Mouse (Mus musculus): ENCODE data around the gene Rgl3. TPM values are rescaled to one million over a fixed set of nuclear protein-coding genes. Genes with fewer than 3 reads are reported as not detected.

Gene Rgl3
- total and polyA plus RNA-seq, 3 experiments, result not detected

GRCm38 (mm10) chr9:21960558-21961208, 28.6 kb downstream of the Rgl3 start:
- dilution Hi-C loops (cut with MboI; ENCODE audit: extremely low pct_ligation_motif_present, extremely low pct_unique_long_range_greater_than_20kb, low sequenced_read_pairs), result no loop called here
- in situ Hi-C loops (cut with MboI; ENCODE audit: low pct_ligation_motif_present, low pct_unique_long_range_greater_than_20kb, low sequenced_read_pairs), result loop anchor here (5.0 kb wide), 1 partner anchor 42 kb away; the partner anchor contains the start of genes Ccdc151 and Prkcsh
- H3K9ac ChIP-seq (ENCODE audit: insufficient read depth, low read depth), result no peak overlapping the region
- TF ChIP-seq MAZ (IDR thresholded peaks at IDR 0.05; ENCODE audit: low read depth, low read length) (no peak), CHD1 (IDR thresholded peaks at IDR 0.05; ENCODE audit: low read depth, low read length) (no peak), UBTF (IDR thresholded peaks at IDR 0.05; ENCODE audit: low read depth, low read length) (no peak), TBP (conservative IDR thresholded peaks at IDR 0.05; ENCODE audit: low read depth, low read length) (no peak)
- H3K27me3 ChIP-seq (replicated peaks), result peaks cover 42% of the 10 kb centered on the region
- 0 out of 2 replicates have a peak, but pooled peaks cover 3% of the 10 kb centered on the region for H3K79me2 ChIP-seq (replicated peaks; ENCODE audit: control insufficient read depth, extremely low read depth, insufficient read depth, poor library complexity, severe bottlenecking)
- DNase-seq (ENCODE audit: extremely low read depth), result no peak
- no peak overlapping the region for H3K4me3 ChIP-seq (replicated peaks in 1 of 3; ENCODE audit: low read depth in 2 of 3, low read length in 2 of 3, poor library complexity in 1 of 3)
- no peaks in the 10 kb centered on the region for H3K9me3 ChIP-seq (replicated peaks; ENCODE audit: low read length)
- no peak overlapping the region for H3K4me2 ChIP-seq (ENCODE audit: insufficient read depth, low read depth, poor library complexity, severe bottlenecking)
- H3K36me3 ChIP-seq (replicated peaks in 1 of 2; ENCODE audit: control insufficient read depth in 1 of 2, insufficient read depth in 1 of 2, low read length in 1 of 2), result peaks cover 3% of the 10 kb centered on the region in 2 experiments
- peaks cover 11 to 13% of the 10 kb centered on the region in 2 experiments for H3K4me1 ChIP-seq (ENCODE audit: control insufficient read depth in 1 of 2, insufficient read depth in 2 of 2)
- no peak overlapping the region for H3K27ac ChIP-seq (ENCODE audit: insufficient read depth, low read depth)

GRCm38 (mm10) chr9:21960135-21960534, 29.1 kb downstream of the Rgl3 start:
- H3K27ac ChIP-seq (ENCODE audit: insufficient read depth, low read depth), result no peak overlapping the region
- H3K4me1 ChIP-seq (ENCODE audit: control insufficient read depth in 1 of 2, insufficient read depth in 2 of 2), result peaks cover 11 to 13% of the 10 kb centered on the region in 2 experiments
- no peak for DNase-seq (ENCODE audit: extremely low read depth)
- H3K36me3 ChIP-seq (replicated peaks in 1 of 2; ENCODE audit: control insufficient read depth in 1 of 2, insufficient read depth in 1 of 2, low read length in 1 of 2), result peaks cover 3% of the 10 kb centered on the region in 2 experiments
- 0 out of 2 replicates have a peak, but pooled peaks cover 3% of the 10 kb centered on the region for H3K79me2 ChIP-seq (replicated peaks; ENCODE audit: control insufficient read depth, extremely low read depth, insufficient read depth, poor library complexity, severe bottlenecking)
- H3K4me3 ChIP-seq (replicated peaks in 1 of 3; ENCODE audit: low read depth in 2 of 3, low read length in 2 of 3, poor library complexity in 1 of 3), result no peak overlapping the region
- no peaks in the 10 kb centered on the region for H3K9me3 ChIP-seq (replicated peaks; ENCODE audit: low read length)
- dilution Hi-C loops (cut with MboI; ENCODE audit: extremely low pct_ligation_motif_present, extremely low pct_unique_long_range_greater_than_20kb, low sequenced_read_pairs), result no loop called here
- H3K4me2 ChIP-seq (ENCODE audit: insufficient read depth, low read depth, poor library complexity, severe bottlenecking), result no peak overlapping the region
- TF ChIP-seq MYC (IDR thresholded peaks at IDR 0.05; ENCODE audit: low read depth, low read length), result no peak
- H3K27me3 ChIP-seq (replicated peaks), result peaks cover 40% of the 10 kb centered on the region
- in situ Hi-C loops (cut with MboI; ENCODE audit: low pct_ligation_motif_present, low pct_unique_long_range_greater_than_20kb, low sequenced_read_pairs), result loop anchor here (5.0 kb wide), 1 partner anchor 42 kb away; the partner anchor contains the start of genes Ccdc151 and Prkcsh
- no peak overlapping the region for H3K9ac ChIP-seq (ENCODE audit: insufficient read depth, low read depth)

DNA sequence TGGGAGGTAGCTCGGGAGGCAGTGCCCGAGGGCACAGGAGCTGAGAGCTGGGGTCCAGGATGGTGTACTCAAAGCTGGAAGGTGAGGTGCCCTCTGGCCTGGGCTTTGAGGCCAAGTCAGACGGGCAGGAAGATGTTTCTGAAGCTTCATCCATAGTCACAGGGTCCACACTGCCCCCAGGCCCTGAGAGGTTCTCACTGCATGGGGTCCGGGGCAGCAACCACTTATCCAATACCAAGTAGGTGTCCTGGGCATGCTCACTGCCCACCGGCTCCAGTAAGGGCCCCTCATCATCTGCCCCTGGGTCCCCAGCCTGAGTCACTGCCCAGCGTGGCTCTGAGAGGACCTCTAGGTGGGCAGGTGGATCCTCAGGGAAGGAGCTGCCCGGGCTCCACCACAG, 30.0 kb downstream of the Rgl3 start:
- Histone ChIP-seq H3K36me3 (replicated peaks in 1 of 2; ENCODE audit: control insufficient read depth in 1 of 2, insufficient read depth in 1 of 2, low read length in 1 of 2) (peaks cover 3% of the 10 kb centered on the region in 2 experiments), H3K4me3 (replicated peaks in 1 of 3; ENCODE audit: low read depth in 2 of 3, low read length in 2 of 3, poor library complexity in 1 of 3) (no peak overlapping the region), H3K27me3 (replicated peaks) (peaks cover 40% of the 10 kb centered on the region), H3K27ac (ENCODE audit: insufficient read depth, low read depth) (no peak overlapping the region), H3K9me3 (replicated peaks; ENCODE audit: low read length) (no peaks in the 10 kb centered on the region), H3K9ac (ENCODE audit: insufficient read depth, low read depth) (no peak overlapping the region), H3K4me1 (ENCODE audit: control insufficient read depth in 1 of 2, insufficient read depth in 2 of 2) (peaks cover 11 to 17% of the 10 kb centered on the region in 2 experiments), H3K79me2 (replicated peaks; ENCODE audit: control insufficient read depth, extremely low read depth, insufficient read depth, poor library complexity, severe bottlenecking) (0 out of 2 replicates have a peak, but pooled peaks cover 3% of the 10 kb centered on the region), H3K4me2 (ENCODE audit: insufficient read depth, low read depth, poor library complexity, severe bottlenecking) (no peak overlapping the region)
- dilution Hi-C loops (cut with MboI; ENCODE audit: extremely low pct_ligation_motif_present, extremely low pct_unique_long_range_greater_than_20kb, low sequenced_read_pairs) (no loop called here), in situ Hi-C loops (cut with MboI; ENCODE audit: low pct_ligation_motif_present, low pct_unique_long_range_greater_than_20kb, low sequenced_read_pairs) (no loop called here)
- no peak for TF ChIP-seq ZNF384 (IDR thresholded peaks at IDR 0.05; ENCODE audit: low read depth, low read length)
- TF ChIP-seq CTCF (conservative IDR thresholded peaks at IDR 0.05 in 1 of 2, IDR thresholded peaks at IDR 0.05 in 1 of 2; ENCODE audit: low read depth in 2 of 2, low read length in 2 of 2), result no peak
- no peak for TF ChIP-seq RAD21 (IDR thresholded peaks at IDR 0.05; ENCODE audit: low read depth, low read length)
- no peak for TF ChIP-seq SIN3A (IDR thresholded peaks at IDR 0.05; ENCODE audit: low read length)
- no peak for TF ChIP-seq MAZ (IDR thresholded peaks at IDR 0.05; ENCODE audit: low read depth, low read length)
- no peak for TF ChIP-seq MAX (IDR thresholded peaks at IDR 0.05; ENCODE audit: low read length)
- TF ChIP-seq JUND (conservative IDR thresholded peaks at IDR 0.05; ENCODE audit: low read depth, low read length), result no peak
- no peak for TF ChIP-seq NELFE (IDR thresholded peaks at IDR 0.05; ENCODE audit: low read depth, low read length)
- no peak for TF ChIP-seq USF1 (IDR thresholded peaks at IDR 0.05; ENCODE audit: low read depth, low read length)
- no peak for TF ChIP-seq POLR2AphosphoS2 (IDR thresholded peaks at IDR 0.05; ENCODE audit: low read depth, low read length)
- no peak for DNase-seq (ENCODE audit: extremely low read depth)
